Mouse (Mus musculus): ENCODE data around the gene Tmem190.

DNA sequence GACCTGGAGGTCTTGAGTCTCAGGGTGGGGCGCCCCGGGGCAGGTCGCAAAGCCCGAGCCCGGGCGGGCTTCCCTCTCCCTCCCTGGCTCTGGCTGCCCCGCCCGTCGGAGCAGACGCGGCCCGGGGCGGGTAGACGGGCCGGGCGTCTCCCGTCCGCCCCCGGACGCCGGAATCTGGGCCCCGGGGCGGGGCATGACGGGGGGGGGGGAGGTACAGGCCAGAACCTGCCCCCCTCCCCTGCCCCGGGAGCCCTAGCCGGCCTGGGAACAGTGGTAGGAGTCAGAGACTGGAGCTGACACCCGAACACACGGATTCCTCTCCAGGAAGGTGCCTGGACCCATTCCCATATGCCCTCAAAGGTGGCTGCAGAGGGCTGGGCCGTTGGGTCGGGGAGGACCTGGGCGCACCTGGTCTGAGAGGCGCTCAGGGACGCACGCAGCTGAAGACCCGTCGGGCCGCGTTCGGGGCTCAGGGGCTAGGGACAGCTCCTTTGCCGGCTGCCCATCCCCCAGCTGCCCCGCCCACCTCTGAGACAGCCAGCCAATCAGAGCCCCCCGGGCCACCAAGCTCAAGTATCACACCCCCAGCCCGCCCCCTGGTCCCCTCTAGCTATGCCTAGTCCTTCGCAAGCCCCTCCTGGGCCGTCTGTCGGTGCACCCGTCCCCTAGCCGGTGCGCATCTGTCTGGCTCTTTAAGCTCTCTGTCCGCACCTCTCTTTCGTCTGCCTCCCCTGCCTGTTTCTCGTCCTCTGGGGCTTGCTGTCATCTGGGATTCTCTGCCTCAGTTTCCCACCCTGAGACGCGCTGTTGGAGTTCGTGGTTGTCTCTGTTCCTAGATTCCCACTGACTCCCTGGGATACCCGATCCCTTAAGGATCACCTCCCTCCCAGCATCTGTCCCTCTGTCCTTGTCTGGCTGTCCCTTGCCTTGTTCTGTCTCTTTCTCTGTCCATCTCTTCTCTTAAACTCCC, 5.6 kb upstream of the Tmem190 start:
- no peak for TF ChIP-seq TAL1 (IDR thresholded peaks at IDR 0.05; ENCODE audit: low read length)
- no peak for TF ChIP-seq GATA1 (IDR thresholded peaks at IDR 0.05; ENCODE audit: low read length)
